Mouse (Mus musculus): ENCODE measurements around the gene Ndrg2.
"Not testable (repeated sequence)": the region's sequence is repeated elsewhere in the genome, so short reads cannot be mapped to it uniquely, and the experiment has no call there.

The Ndrg2 gene

DNA sequence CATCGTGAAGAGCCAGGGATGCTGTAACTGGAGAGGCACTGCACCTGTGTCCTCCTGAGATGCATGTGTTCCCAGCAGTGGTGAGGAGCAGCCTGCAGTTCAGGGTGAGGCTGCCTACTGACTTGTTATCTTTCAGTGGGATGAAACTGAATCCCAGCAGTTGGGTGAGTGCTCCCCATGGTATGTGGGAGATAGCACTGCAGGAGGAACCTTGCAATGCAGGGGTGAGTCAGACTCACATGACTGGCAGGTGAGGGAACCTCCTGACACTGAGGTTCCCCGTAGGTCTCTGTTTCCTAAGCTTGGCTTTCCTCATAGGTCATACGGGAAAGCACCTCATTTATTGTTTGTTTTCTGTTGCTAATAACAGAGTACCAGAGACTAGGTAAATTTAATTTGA, 36.4 kb downstream of the Ndrg2 start:
- DNase-seq (ENCODE audit: low spot score): no peak

GRCm38 (mm10) chr14:51871741-51872140, 42.2 kb downstream of the Ndrg2 start:
- DNase-seq (ENCODE audit: low spot score): no peak

GRCm38 (mm10) chr14:51870756-51871155, 43.2 kb downstream of the Ndrg2 start:
- DNase-seq (ENCODE audit: low spot score): no peak

DNA sequence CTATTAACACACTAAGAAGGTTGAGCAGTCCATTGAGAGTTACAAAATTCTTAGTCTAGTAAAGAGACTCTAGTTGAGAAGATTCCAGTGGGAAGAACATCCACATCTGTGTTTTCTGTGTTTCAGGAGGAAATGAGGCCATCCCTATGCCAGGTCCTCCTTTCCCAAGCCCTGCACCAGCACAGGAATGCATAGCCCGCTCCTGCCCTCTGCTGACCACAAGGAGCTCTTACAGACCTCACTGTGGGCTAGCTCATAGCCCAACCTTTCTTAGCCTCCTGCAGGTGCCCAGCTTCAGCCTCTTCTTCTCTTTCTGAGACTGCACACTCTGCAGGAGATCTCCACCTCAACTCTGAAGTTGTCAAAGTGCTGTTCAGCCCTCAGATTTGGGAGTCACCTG, 50.4 kb downstream of the Ndrg2 start:
- DNase-seq (ENCODE audit: low spot score): peak; percentile 35

DNA sequence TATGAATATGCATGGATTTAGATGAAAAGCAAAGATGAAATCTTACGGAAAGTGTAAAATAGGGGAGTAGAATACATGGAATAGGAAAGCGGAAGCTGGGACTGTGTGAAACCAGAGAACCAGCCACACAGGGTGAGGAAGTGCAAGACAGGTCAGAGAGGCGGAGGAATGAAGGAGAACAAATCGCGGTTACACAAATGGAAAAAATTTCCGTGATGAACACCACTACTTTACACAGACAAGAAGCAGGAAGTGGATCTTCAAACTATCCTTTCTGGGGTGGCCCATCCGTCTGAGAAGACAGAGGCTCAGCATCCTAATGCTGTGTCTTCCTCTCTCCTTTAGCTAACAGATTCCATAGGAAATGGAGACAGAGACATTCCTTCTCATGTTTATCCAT, 58.7 kb downstream of the Ndrg2 start:
- not testable (repeated sequence) for DNase-seq (ENCODE audit: low spot score)

All from urinary bladder, postnatal 14 days (tissue).